Mouse (Mus musculus): ENCODE data around the gene Myh14. TPM values are rescaled to one million over a fixed set of nuclear protein-coding genes. Genes with fewer than 3 reads are reported as not detected.

Myh14 gene
- total RNA-seq, 2 experiments from 2014 or later = 21.4 to 23.3 TPM

- DNase-seq = no peak
Observed at GRCm38 (mm10) chr7:44600691-44601262, 69.9 kb downstream of the Myh14 start.

DNA sequence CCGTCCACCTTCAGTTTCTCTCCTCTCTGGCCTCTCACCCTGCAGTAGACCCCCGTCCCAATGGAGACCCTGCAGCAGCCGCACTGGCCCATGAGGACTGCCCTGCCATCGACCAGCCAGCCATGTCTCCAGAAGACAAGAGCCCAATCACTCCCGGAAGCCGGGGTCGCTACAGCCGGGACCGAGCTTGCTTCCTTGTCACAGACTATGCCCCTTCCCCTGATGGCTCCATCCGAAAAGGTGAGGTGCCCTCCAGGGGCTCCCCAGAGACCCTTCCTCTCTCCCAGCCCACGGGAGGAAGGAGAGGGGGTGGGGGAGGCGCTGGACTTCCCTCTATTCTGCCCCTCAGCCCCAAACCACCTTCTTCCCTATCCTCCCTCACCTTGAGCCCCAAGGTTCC is 72.3 kb downstream of the Myh14 start:
- DNase-seq = no peak

DNA sequence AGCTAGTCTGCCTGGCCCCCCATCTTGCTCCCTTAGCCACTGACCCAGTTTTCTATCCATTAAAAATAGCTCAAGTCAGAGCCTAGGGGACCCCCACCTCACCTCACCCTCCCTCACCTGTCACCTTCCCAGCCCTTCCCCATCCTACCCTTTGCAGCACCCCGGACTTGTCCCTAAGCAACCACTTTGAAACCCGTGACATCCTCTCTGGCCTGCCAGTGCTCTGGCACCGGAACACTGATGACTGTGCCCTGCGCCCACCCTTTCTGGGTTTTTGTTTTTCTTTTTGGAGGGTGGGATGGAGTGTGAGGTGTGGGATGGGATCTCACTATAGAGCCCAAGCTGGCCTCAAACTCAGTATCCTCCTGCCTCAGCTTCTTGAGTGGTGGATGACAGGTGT is 73.0 kb downstream of the Myh14 start:
- no peak for DNase-seq

DNA sequence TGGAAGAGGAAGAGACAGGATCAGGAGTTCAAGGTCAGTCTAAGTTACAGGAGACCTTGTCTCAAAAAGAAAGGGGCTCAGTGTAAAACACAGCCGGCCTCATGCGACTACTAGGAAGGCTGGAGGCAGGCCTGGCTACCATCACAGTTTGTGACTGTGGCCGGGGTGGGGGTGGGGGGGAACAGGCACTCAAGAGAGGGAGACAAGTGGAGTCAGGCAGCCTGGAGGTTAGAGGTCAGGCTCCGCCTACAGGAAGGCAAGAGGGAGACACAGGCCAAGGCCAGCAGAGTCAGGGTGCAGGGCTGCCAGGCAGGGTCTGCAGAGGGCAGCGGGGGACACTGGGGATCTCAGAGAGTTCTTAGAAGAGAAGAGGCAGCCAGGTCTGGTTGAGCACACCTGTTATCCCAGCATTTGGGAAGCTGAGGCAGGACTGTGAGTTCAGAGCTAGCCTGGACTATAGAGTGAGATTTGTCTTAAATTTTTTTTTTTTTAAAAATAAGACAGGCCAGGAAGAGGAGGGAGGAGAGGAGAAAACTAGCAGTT is 73.6 kb downstream of the Myh14 start:
- no peak for DNase-seq

GRCm38 (mm10) chr7:44596051-44596450 is 74.6 kb downstream of the Myh14 start:
- DNase-seq = no peak

- DNase-seq = no peak
Observed at GRCm38 (mm10) chr7:44595131-44595561, 75.5 kb downstream of the Myh14 start.

GRCm38 (mm10) chr7:44594291-44594690 is 76.4 kb downstream of the Myh14 start:
- DNase-seq = no peak

- peak; percentile 88 for DNase-seq
Observed at GRCm38 (mm10) chr7:44593775-44594174, 76.9 kb downstream of the Myh14 start.

DNA sequence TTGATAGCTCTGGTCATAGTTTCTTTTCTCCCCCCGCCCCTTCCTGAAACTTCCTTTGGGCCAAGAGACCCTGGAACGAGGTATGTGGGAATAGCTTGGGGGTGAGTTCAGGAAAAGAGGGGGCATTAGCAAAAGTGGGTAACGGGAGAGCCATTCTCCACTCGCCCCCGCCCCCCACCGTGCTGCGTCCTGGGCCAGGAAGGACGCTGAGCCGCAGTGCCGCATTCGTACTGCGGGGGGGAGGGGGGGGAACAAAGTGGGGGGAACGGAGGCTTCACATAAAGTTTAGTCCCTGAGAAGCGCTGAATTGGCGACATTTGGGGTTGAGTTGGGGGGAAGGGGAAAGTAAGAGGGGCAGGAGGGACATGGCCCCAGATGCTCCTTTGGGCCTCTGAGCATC is 77.6 kb downstream of the Myh14 start:
- no peak for DNase-seq

GRCm38 (mm10) chr7:44591348-44592116 is 79.1 kb downstream of the Myh14 start:
- DNase-seq = no peak

DNA sequence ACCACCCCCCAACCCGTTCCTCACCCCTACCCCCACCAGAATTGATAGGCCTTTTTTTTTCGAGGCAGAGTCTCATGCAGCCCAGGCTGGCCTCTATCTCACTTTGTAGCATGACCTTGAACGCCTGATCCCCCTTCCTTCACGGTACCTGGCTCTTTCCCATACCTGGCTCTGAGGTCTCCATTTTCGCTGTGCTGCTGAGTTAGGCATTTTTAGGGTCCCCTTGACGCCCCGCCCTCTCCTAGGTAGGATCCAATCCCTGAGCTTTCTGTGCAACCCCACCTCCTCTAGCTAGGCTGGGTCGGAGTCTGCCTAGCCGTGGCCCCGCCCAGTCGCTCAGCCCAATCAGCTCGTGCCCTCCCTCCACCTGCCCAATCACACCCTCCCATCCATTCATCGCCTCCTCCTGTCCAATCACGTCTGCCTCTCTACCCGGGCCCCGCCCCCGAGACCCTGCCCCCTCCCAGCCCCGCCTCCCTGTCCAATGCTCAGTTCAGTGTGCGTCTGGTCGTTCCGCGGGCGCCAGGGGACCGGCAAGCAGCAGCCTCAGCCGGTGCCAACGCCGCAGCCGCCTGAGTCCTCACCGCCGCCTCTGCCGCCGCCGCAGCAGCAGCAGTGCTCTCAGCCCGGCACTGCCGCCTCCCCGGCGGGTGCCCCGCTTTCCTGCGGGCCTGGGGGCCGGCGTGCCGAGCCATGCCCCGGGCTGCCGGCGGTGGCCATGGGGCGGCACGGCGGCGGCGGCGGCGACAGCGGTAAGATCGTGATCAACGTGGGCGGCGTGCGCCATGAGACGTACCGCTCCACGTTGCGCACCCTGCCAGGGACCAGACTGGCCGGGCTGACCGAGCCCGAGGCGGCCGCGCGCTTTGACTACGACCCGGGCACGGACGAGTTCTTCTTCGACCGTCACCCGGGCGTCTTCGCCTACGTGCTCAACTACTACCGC is 80.0 kb downstream of the Myh14 start, which contains the start of gene Kcnc3:
Gene Kcnc3, plus strand, starts transcription at position 263 of the 946 bp plus-strand sequence.
- DNase-seq = peak; percentile 71

- no peak for DNase-seq
Observed at GRCm38 (mm10) chr7:44589946-44590345, 80.7 kb downstream of the Myh14 start.

DNA sequence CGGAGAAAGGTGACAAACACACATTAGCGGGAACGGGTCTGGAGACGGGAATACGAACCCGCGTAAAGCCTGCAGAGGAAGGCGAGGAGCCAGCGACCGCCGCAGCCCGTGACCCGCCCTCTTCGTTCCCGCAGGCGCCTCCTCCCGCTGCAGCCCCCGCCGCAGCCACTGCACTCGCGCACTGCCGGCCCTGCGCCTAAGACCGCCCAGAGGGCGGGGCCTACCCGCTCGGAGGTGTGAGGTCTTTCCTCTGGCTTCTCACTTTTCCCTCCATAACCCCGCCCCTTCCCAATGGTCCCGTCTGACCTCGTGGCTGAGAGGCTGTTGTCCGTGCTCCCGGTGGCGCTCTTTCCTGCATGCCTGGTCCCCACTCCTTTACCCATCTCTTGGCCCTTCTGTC is 81.5 kb downstream of the Myh14 start:
- DNase-seq = no peak

GRCm38 (mm10) chr7:44588338-44588737 is 82.3 kb downstream of the Myh14 start:
- DNase-seq = no peak

DNA sequence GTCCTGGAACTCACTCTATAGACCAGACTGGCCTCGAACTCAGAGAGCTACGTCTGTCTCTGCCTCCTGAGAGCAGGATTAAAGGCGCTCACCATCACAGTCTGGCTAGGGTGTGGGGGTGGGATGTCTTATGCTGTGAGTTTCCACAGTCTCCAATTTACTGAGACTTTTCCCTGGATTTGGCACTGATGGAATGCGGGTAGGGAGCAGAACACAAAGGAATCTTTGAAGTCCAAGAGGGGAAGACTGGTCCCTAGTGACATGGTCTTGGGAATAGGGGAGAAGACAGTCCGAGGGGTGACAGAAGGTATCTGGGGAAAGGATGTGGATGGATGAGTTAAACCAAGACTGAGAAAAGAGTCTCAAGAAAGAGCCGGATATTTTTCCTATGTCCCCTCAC is 83.0 kb downstream of the Myh14 start:
- DNase-seq = no peak

DNA sequence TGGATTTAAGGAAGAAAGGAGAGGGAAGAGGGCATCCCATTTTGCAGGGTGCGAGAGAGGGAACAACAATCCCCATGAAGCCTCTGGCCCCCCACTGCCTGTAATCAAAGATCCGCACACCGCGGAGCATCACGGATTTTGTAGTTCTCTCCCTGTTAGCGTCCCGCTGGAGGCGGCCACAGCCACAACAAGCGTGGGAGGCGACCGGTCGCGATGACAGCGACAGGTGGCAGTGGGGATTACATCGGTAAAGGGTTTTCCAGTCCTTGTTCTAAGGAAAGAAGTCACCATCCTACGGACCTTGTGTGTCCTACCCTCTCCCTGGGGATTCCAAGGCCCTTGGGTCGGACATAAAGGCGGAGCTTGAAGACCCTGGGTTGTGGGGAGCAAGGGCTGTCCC is 83.7 kb downstream of the Myh14 start:
- DNase-seq = no peak

- DNase-seq = no peak
Observed at GRCm38 (mm10) chr7:44586518-44586917, 84.1 kb downstream of the Myh14 start.

GRCm38 (mm10) chr7:44585606-44586005 is 85.0 kb downstream of the Myh14 start:
- no peak for DNase-seq

- DNase-seq = no peak
Observed at GRCm38 (mm10) chr7:44584921-44585320, 85.7 kb downstream of the Myh14 start.

DNA sequence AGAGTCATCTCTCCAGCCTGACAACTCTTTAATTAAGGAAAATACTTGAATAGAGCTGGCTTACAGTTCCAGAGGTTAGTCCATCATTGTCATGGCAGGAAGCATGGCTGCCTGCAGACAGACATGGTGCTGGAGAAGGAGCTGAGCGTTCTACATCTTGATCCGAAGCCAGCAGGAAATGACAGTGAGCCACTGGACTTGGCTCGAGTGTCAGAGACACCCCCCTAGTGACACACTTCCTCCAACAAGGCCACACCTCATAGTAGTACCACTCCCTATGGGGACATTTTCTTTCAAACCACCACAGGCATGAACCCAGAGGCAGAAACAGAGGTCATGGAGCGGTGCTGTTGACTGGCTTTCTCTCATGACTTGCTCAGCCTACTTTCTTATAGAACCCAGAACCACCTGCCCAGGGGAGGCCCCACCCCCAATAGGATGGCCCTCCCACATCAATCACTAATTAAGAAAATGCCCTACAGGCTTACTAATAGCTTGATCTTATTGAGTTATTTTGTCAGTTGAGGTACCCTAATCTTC is 86.3 kb downstream of the Myh14 start:
- DNase-seq = no peak

- DNase-seq = no peak
Observed at GRCm38 (mm10) chr7:44583146-44583545, 87.5 kb downstream of the Myh14 start.

DNA sequence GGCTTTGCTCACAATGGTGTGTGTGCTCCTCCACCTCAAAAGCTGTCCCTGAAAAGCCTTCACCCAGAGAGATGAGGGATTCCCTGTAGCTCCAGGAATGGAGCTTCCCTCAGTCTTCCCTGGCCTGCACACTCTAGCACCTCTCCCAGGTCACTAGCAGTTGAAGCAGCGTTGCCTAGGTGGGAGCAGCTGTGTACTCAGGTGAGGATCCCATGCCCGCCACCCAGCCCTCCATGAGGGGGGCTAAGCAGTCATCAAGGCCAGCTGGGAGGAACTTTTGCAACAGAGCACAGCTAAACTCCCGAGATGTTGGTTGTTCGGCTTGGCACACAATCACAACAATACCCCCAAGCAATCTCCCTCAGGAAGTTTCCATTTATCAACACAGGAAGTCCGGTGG is 87.9 kb downstream of the Myh14 start:
- DNase-seq = no peak

All from gastrocnemius, postnatal 10 days (tissue).